Mouse (Mus musculus) heart, embryonic 11.5 days (tissue): ENCODE data around the gene Tppp3. TPM values are rescaled to one million over a fixed set of nuclear protein-coding genes. Genes with fewer than 3 reads are reported as not detected.

Source experiments
- ATAC-seq: fragments of 200-750 bp; cut with Nextera tagmentation; replicated peaks from 2 replicates; pipeline ENCODE4 v1.8.0; 2017; ENCODE audit warnings: moderate library complexity; ENCODE audit not compliant: insufficient number of reproducible peaks, low FRiP score, low TSS enrichment
- H3K27ac ChIP-seq: fragments of 300-500 bp; sonication (generic); 2 replicates; pipeline ENCODE4 v1.5.1; 2014; ENCODE audit warnings: mild to moderate bottlenecking, low read depth, low read length
- H3K27me3 ChIP-seq: fragments of 300-500 bp; sonication (generic); 2 replicates; pipeline ENCODE4 v1.6.1; 2014; ENCODE audit warnings: mild to moderate bottlenecking, low read length, mixed read lengths; ENCODE audit not compliant: control insufficient read depth, insufficient read depth
- H3K36me3 ChIP-seq: fragments of 300-500 bp; sonication (generic); 2 replicates; pipeline ENCODE4 v1.6.1; 2014; ENCODE audit warnings: mild to moderate bottlenecking, low read length, moderate library complexity, mixed read lengths; ENCODE audit not compliant: control insufficient read depth, insufficient read depth
- H3K4me1 ChIP-seq: fragments of 300-500 bp; sonication (generic); 2 replicates; pipeline ENCODE4 v1.6.1; 2014; ENCODE audit warnings: low read length; ENCODE audit not compliant: control insufficient read depth, insufficient read depth
- H3K4me2 ChIP-seq: fragments of 300-500 bp; sonication (generic); 2 replicates; pipeline ENCODE4 v1.6.1; 2014; ENCODE audit warnings: mild to moderate bottlenecking, moderate library complexity
- H3K4me3 ChIP-seq: fragments of 300-500 bp; sonication (generic); 2 replicates; pipeline ENCODE4 v1.5.1; 2014; ENCODE audit warnings: low read depth, low read length
- H3K9ac ChIP-seq: fragments of 300-500 bp; sonication (generic); 2 replicates; pipeline ENCODE4 v1.6.1; 2014; ENCODE audit warnings: mild to moderate bottlenecking, low read depth, low read length, moderate library complexity
- H3K9me3 ChIP-seq: fragments of 300-500 bp; sonication (generic); replicated peaks from 2 replicates; pipeline ENCODE4 v1.6.1; 2016; ENCODE audit warnings: low read length; ENCODE audit not compliant: control insufficient read depth
- WGBS: fragments of 180-500 bp; shearing (Covaris S2); extraction: QIAGEN DNeasy Blood & Tissue Kit; methylation state at CpG from one replicate; pipeline ENCODE4 v1.1.7; 2014; ENCODE audit not compliant: insufficient replicate concordance; 5-methylcytosine and 5-hydroxymethylcytosine counted together
- polyA plus RNA-seq: library from polyadenylated mRNA; unstranded; fragments of >200 nt; fragmentation: Nextera tagmentation; extraction: Ambion mirVana; gene quantifications from 2 replicates; pipeline ENCODE4 v1.2.1, GENCODE M21; 2014

Gene Tppp3
- polyA plus RNA-seq, 1 experiment from 2014 or later = 21.1 TPM

DNA sequence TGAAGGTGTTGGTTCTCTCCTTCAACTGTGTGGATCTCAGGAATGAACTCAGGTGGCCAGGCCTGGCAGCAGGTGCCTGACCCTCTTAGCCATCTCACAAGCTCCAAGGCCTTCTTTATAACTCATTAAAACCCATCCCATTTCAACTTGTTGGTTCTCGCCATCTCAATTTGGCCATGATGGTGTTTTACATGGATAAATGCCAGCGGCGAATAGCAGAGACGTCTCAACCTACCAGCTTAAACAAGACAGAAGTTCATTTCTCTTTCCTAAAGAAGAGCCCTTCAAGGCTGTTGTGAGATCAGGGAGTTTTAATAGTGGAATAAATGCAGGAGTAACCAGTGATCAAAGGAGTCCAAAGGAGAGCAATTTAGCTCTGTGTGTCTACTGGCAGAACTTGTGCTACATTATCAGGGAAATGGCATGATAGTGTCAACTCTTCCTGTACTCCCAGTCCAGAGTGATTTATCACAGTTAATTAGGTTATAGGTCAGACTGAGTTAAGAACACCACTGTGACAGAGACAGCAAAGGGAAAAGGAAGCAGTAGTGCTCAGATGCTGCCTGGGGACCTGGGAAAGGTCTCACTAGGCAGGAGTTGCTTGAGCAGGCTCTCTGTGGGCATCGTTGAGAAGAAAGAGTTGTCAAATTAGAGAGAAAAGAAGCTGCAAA lies 34.1 kb downstream of the Tppp3 start:
- Histone ChIP-seq H3K9me3 (no peaks in the 10 kb centered on the region), H3K27me3 (no peaks in the 10 kb centered on the region), H3K27ac (no peak overlapping the region), H3K4me1 (no peaks in the 10 kb centered on the region), H3K4me3 (no peak overlapping the region), H3K9ac (no peak overlapping the region), H3K36me3 (no peaks in the 10 kb centered on the region), H3K4me2 (no peak overlapping the region)
- WGBS = 72% methylated on average over 5 of the region's 5 CpGs
- no peak for ATAC-seq

- no peak for ATAC-seq
- H3K27ac ChIP-seq = no peak overlapping the region
- WGBS = 69% methylated on average over 5 of the region's 5 CpGs
- H3K4me3 ChIP-seq = no peak overlapping the region
- no peaks in the 10 kb centered on the region for H3K4me1 ChIP-seq
- H3K4me2 ChIP-seq = no peak overlapping the region
- no peaks in the 10 kb centered on the region for H3K36me3 ChIP-seq
- H3K27me3 ChIP-seq = no peaks in the 10 kb centered on the region
- no peak overlapping the region for H3K9ac ChIP-seq
- no peaks in the 10 kb centered on the region for H3K9me3 ChIP-seq
Observed at GRCm38 (mm10) chr8:105436218-105436617, 35.1 kb downstream of the Tppp3 start.

GRCm38 (mm10) chr8:105434136-105434535 lies 37.2 kb downstream of the Tppp3 start:
- no peaks in the 10 kb centered on the region for H3K27me3 ChIP-seq
- H3K4me2 ChIP-seq = no peak overlapping the region
- H3K9ac ChIP-seq = no peak overlapping the region
- H3K27ac ChIP-seq = no peak overlapping the region
- 75% methylated on average over 5 of the region's 5 CpGs for WGBS
- no peaks in the 10 kb centered on the region for H3K9me3 ChIP-seq
- H3K4me3 ChIP-seq = no peak overlapping the region
- H3K36me3 ChIP-seq = no peaks in the 10 kb centered on the region
- no peaks in the 10 kb centered on the region for H3K4me1 ChIP-seq
- ATAC-seq = no peak

DNA sequence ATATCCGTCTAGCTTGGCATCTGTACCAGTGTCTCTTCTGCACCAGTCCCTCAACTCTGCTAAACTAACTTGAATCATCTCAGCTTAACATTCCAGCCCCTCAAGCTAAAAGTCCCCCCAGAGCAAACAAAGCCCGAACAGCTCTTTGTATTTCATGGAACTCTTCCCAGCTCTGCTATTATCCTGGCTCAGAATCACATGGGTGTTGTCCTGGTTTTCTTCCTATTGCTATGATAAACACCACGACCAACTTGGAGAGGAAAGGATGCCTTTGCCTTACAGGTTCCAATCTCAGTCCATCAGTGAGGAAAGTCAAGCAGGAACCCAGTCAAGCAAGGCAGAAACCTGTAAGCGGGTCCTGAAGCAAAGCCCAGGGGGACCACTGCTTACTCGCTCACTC lies 37.8 kb downstream of the Tppp3 start:
- Histone ChIP-seq H3K9me3 (no peaks in the 10 kb centered on the region), H3K4me1 (no peaks in the 10 kb centered on the region), H3K4me2 (no peak overlapping the region), H3K9ac (no peak overlapping the region), H3K27ac (no peak overlapping the region), H3K27me3 (no peaks in the 10 kb centered on the region), H3K4me3 (no peak overlapping the region), H3K36me3 (no peaks in the 10 kb centered on the region)
- WGBS = 52% methylated on average over 5 of the region's 5 CpGs
- no peak for ATAC-seq

GRCm38 (mm10) chr8:105433021-105433420 lies 38.3 kb downstream of the Tppp3 start:
- H3K4me2 ChIP-seq = no peak overlapping the region
- no peaks in the 10 kb centered on the region for H3K36me3 ChIP-seq
- no peak for ATAC-seq
- 66% methylated on average over 6 of the region's 6 CpGs for WGBS
- no peaks in the 10 kb centered on the region for H3K9me3 ChIP-seq
- H3K27me3 ChIP-seq = no peaks in the 10 kb centered on the region
- no peak overlapping the region for H3K4me3 ChIP-seq
- no peak overlapping the region for H3K27ac ChIP-seq
- no peak overlapping the region for H3K9ac ChIP-seq
- H3K4me1 ChIP-seq = no peaks in the 10 kb centered on the region

DNA sequence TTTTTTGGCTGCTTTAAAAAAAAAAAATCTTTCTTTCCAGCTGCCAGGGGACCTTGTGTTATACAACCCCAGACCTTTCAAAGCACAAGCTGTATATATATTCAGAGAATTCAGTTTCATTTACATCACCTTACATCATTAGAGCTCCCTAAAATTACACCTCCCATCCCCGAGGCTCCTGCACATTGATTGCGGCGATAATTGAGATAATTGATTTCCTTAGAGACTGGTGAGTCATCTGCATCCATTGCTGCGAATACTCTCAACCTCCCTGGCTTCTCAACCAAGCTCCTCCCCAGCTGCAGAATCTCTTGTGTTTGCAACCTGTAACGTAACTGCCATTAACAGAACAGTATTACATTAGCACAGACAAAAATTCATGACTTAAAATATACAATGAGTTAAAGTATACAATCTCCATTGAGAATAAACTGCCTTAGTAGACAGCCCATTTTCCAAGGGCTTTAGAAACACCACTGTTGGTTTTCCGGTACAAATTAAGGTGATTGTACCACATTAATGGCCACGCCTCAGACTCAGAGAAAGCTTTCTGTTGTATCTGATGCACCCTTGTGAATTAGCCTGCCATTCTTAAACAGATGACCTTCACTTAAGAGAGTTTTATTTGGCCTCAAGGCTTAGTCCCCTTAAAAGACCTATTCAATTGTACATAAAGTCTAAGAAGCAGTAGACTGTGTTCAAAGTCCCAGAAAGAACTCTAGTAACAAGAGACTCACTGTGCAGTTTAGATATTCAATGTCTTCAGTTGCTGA lies 39.4 kb downstream of the Tppp3 start:
- no peaks in the 10 kb centered on the region for H3K4me1 ChIP-seq
- H3K9ac ChIP-seq = no peak overlapping the region
- no peak overlapping the region for H3K27ac ChIP-seq
- 65% methylated on average over 7 of the region's 7 CpGs for WGBS
- no peak overlapping the region for H3K4me2 ChIP-seq
- no peaks in the 10 kb centered on the region for H3K36me3 ChIP-seq
- H3K9me3 ChIP-seq = no peaks in the 10 kb centered on the region
- ATAC-seq = no peak
- H3K27me3 ChIP-seq = no peaks in the 10 kb centered on the region
- no peak overlapping the region for H3K4me3 ChIP-seq

- Histone ChIP-seq H3K4me1 (no peaks in the 10 kb centered on the region), H3K36me3 (no peaks in the 10 kb centered on the region), H3K9ac (no peak overlapping the region), H3K4me2 (no peak overlapping the region), H3K27me3 (no peaks in the 10 kb centered on the region), H3K27ac (no peak overlapping the region), H3K4me3 (no peak overlapping the region), H3K9me3 (no peaks in the 10 kb centered on the region)
- WGBS = 57% methylated on average over 6 of the region's 6 CpGs
- no peak for ATAC-seq
Observed at GRCm38 (mm10) chr8:105426878-105427277, 44.4 kb downstream of the Tppp3 start.

GRCm38 (mm10) chr8:105422006-105422405 lies 49.3 kb downstream of the Tppp3 start:
- no peak overlapping the region for H3K27ac ChIP-seq
- H3K9ac ChIP-seq = no peak overlapping the region
- H3K36me3 ChIP-seq = no peaks in the 10 kb centered on the region
- no peak overlapping the region for H3K4me2 ChIP-seq
- no peak overlapping the region for H3K4me3 ChIP-seq
- no peaks in the 10 kb centered on the region for H3K9me3 ChIP-seq
- 62% methylated on average over 1 of the region's 1 CpGs for WGBS
- ATAC-seq = no peak
- no peaks in the 10 kb centered on the region for H3K27me3 ChIP-seq
- H3K4me1 ChIP-seq = no peaks in the 10 kb centered on the region

GRCm38 (mm10) chr8:105419800-105420199 lies 51.5 kb downstream of the Tppp3 start:
- WGBS = 83% methylated on average over 4 of the region's 4 CpGs
- Histone ChIP-seq H3K27me3 (0 out of 2 replicates have a peak, but pooled peaks cover 3% of the 10 kb centered on the region), H3K4me1 (no peaks in the 10 kb centered on the region), H3K4me3 (no peak overlapping the region), H3K4me2 (no peak overlapping the region), H3K9me3 (no peaks in the 10 kb centered on the region), H3K27ac (no peak overlapping the region), H3K36me3 (no peaks in the 10 kb centered on the region), H3K9ac (no peak overlapping the region)
- ATAC-seq = no peak
